Mouse (Mus musculus) kidney, adult 18-20 months (tissue): ENCODE measurements around the gene Fpgs.
A peak's percentile ranks its signal among the peaks of the same experiment; 100 is the strongest.

ENCODE experiments used
- DNase-seq: peaks from one replicate; pipeline ENCODE4 v3.0.0; 2021

Gene Fpgs

DNA sequence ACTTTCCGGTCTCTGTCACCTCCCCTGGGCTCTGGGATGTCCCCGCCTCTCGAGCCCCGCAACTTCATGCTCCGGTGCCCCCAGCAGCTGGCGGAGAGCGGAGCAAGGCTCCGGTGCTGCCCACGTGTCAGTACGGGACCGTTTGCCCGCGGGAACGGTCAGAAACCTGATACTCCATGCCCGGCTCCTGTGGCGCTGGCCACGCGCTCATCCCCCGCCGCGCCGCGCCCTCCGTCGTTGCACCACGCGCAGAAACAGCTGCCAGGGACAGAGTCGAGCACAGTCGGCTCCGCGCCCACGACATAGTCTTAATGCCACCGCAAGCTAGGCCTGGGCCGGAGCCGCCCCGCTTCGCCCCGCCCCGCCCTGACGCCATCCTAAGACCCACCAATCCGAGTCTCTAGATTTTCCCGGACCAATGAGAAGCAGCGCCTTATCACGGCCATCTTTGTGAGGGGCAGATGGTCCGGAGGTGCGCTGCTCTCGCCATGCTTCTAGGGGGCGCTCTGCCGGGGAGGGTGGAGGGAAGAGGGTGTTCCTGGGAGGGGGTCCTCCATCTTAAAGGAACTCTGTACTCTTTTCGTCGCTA is 10.0 kb downstream of the Fpgs start:
- peak; percentile 91 for DNase-seq

DNA sequence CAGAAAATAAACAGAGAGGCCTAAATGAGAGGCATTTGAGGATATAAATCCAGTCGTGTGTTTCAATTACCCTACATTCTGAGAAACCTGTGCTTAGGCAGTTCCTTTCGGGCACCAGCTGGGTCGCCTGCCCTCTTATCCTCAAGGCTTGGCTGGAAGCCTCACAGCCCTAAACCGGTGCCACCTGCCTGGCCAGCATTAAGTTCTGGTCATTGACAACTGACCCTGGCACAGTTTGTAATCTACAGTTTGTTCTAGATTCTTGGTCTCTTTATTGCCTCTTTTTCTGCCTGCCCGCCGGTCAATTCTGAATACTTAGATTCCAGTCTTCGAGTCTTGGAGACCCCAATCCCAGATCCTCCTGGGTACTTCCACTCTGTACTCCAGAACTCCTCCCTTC is 10.7 kb downstream of the Fpgs start:
- peak; percentile 64 for DNase-seq

DNA sequence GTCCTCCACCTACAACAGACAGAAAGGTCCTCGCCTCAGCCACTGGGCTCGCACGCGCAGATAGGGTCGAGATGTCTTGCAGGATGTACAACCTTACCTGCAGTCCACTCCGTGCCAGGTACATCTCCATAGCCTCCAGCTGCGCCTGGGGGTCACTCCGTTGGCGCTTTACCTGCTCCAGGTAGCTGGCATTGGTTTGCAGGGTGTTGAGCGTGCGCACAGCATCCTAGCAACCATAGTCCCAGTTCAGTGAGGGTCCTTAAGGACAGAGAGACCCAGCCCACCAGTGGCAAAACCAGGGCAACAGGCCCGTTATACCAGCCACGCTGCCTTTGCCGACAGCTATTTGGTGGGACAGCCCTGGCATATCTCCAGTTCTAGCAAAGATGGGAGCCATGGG is 11.4 kb downstream of the Fpgs start:
- DNase-seq, result no peak

DNA sequence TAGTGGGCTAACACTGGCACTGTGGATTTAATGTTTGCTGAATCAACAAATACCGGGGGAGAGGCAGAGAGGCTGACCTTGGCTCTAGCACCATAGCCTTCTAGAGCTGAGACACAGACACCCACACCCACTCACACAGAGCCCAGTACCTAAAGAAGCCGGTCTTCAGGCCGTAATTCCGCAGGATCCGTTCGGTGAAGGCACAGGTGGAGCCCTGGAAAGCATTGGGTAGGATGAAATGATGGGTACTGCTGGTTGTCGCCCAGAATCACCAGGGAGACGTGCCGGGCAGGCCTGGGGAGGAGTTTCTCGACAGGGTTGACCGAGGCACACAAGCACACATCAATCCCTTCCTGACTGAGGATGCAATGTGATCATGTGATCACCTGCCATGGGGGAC is 12.9 kb downstream of the Fpgs start:
- DNase-seq, result no peak

GRCm38 (mm10) chr2:32689420-32689819 is 14.5 kb downstream of the Fpgs start:
- DNase-seq, result peak; percentile 91

DNA sequence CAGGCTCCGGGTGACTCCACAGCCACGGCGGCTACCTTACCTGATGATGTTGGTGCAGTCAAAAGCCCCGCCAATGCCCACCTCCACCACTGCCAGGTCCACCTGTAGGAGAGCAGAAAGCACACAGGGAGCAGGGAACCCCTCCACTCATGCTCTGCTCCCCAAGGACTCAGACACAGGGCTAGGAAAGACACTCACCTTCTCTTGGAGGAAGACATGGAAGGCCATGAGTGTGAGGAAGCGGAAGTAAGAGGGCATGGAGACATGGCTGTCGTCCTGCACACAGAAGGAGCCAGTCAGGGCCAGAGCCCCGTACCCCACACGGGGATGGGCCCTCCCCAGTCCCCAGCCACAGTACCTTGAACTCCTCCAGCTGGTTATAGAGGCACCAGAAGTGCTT is 16.4 kb downstream of the Fpgs start:
- DNase-seq, result no peak

DNA sequence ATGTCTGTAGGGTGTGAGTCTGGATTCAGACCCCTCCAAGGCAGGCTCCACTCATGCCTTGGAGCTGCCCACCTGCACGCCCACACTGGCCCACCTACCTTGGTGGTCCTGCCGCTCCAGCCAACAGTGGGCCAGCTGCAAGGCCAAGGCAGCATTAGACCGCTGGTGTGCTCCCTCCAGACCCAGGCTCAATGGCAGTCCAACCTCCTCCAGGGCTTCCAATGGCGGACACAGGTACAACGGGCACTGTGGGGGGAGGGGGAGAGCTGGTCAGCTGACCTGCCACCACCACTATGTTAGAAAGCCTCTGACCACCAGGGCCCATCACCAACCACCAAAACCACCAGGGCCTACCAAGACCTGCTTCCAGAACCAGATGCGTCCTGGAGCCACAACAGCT is 17.3 kb downstream of the Fpgs start:
- no peak for DNase-seq

DNA sequence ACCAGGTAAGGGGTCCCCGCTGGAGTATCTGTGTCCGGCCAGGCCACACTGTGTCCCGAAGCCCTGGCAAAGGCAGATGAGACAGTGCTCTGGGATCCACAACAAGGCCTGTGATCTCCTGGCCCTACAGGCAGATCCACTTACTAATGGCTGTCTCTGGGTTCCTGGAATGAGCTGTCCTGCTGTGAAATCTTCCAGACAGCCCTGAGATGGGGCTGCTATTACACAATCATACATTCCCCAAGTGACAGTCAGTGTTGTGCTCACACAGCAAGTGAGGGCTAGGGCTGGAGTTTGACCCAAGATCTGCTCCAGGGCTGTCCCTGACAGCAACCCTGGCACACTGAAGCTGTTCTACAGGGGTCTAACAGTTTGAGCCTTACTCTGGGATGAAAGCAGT is 18.1 kb downstream of the Fpgs start:
- no peak for DNase-seq

DNA sequence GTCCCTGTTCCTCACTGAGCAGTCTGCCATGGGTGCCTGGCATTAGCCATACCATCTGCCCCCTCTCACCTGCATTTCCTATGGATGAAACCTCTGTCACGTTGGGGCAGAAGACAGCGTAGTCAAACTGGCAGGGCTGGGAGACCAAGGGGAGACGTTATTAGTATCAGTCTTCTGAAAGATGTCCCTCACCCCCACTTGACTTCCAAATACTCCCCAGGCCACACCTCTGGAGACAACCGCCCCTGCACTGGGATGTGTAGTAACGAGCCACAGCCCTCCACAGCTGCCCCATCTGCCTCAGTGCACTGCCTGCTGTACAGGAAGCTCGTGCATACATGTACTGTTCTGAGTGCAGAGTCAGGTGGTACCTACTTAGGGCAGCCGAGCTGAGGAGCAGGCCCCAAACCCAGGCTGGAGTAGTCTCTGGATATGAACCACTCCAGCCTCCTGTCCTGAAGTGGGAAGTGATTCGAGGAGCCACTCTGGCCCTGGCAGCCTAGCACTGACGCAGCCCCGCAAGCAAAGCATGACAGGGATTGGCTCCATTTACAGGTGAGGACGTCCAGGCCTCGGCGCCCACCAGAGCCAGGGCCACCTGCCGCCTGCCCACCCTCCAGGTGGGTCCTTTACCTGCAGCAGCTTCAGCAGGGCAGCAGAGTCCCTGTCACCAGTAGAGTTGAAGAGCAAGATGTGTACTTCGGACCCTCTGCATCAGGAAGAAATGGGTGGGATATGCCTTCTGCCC is 19.1 kb downstream of the Fpgs start:
- DNase-seq, result no peak

DNA sequence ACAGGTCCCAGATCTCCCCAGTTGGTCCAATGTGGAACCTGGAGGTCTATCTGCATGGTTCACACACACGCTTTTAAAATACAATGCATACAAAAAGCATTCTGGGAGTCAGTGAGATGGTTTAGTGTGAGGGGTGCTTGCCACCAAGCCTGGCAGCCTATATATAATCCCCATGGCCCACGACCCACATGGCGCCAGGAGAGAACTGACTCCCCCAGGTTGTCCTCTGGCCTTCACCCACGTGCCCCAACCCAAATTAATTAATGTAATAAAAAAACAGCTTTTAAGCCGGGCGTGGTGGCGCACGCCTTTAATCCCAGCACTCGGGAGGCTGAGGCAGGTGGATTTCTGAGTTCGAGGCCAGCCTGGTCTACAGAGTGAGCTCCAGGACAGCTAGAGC is 20.2 kb downstream of the Fpgs start:
- DNase-seq, result no peak

DNA sequence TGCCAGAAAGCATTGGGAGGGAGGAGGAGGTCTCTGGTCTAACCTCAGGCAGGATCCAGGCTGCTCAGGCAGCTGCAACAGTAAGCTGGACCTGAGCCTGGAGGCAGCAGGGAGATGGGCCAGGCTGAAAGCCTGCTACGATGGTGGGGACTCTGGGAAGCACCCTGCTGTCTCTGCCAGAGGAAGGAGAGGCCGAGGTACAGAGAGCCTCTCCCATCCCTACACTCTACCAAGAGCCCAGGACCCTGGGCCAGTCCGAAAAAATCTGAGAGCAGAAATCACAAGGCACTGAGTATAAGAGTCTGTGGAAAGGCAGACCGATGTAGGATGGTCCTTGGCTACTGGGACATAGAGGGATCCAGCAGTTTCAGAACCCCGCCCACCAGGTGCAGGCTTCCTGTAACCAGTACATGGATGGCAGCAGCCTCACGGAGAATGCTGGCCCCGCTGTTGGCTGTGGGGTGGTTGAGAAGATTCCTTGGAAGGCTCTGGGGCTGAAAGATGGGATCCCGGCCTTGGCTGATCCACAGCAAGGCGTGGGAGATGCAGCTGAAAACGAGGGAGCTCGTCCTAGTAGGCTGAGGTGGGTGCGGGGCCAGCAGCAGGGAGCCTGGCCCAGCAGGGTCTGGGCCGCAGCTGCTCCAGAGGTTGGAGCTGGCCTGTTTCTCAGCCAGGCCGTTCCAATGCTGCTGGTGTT is 21.1 kb downstream of the Fpgs start:
- DNase-seq, result no peak

DNA sequence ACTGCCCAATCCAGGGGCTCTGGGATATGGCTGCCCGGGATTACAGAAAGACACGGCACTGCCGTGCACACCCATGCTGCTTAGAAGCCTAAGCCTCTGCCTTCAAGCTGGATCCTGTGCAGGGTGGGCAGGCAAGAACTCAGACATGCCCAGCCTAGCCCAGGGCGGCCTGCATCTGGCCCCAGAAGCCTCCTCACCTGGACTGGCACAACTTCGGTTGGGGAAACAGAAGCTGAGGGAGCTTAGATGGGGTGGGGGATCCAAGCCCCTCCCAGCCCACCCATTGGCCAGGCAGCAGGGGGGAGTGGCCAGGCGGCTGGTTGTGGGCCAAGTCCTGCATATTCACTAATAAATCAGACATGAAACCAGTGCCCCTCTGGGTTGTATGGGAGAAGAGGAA is 22.2 kb downstream of the Fpgs start:
- DNase-seq, result no peak

DNA sequence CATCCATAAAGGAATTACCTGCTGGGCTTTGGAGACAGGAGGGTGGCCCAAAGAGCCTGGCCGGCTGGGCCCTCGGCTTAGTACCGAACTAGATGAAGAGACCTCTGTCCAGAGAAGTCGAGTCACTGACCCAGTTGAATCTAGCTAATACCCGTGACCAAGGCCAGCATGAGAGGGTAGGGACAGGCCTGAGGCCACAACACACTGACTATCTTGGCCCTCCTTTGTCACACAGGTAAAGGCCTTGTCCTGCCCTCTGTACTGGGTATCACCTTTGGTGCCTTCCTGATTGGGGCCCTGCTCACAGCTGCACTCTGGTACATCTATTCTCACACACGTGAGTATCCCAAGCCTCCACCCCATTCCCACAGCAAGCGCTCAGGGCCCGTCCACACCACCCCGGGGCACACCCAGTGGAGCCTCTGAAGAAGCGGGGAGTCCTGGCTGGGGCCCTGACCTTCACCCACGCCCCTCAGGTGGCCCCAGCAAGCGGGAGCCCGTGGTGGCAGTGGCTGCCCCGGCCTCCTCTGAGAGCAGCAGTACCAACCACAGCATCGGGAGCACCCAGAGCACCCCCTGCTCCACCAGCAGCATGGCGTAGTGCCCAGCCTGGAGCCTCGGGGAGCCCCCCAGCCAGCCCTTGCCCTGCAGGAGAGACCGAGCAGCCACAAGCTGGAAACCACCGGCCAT is 22.8 kb downstream of the Fpgs start:
- no peak for DNase-seq

DNA sequence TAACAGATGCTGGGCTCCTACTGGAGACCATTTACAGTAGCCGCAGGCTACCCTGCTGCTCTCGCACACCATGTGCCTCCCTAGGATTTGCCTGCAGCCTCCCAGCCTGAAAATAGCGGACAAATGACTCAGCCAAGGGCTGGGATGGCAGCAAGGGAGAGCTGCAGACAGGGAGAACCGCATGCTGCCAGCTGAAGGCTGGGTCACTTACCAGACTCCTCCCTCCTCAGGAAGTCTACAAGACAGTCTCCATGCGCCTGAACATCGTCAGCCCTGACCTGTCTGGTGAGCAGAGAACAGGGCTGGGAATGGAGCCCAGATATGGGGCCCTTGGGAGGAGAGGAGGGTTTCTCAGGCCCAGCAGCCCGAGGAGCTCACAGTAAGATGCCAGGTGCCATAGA is 23.9 kb downstream of the Fpgs start:
- DNase-seq, result no peak

DNA sequence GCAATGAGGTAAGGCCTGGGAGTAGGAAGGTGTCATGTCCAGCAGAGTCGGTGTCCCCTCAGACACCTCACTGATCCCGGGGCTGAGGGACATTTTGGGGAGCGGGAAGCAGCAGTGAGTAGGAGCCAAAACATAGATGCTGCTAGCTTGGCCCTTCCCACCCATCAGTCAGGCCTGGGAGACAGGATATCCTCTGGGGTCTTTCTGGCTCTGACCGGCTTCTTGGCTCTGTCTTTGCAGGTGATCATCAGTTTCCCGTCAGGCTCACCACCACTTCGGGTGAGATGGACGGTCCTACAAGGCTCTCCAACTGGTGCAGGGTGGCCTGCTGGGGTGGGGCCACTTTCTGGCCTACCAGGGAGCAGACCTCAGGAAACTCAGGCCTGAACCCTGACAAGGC is 26.3 kb downstream of the Fpgs start:
- DNase-seq, result no peak

- no peak for DNase-seq
Observed at GRCm38 (mm10) chr2:32676821-32677220, 27.1 kb downstream of the Fpgs start.

- DNase-seq, result no peak
Observed at GRCm38 (mm10) chr2:32673176-32673917, 30.6 kb downstream of the Fpgs start.

GRCm38 (mm10) chr2:32671907-32672595 is 31.9 kb downstream of the Fpgs start:
- no peak for DNase-seq

DNA sequence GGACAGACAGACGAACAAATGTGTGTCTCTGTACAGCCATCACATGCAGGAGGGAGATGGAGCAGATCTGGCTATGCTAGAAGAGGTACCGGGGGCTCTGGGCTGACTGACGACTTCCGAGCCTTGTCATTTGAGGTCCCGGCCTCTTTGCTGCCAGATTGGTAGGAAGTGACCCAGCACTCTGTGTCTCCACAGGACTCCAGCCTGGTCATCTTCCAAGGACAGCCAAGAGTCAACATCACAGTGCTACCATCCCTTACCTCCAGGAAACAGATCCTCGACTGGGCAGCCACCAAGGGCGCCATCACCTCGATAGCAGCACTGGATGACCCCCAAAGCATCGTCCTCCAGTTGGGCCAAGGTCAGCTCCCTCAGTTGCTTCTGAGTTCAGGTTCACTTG is 32.8 kb downstream of the Fpgs start:
- no peak for DNase-seq

DNA sequence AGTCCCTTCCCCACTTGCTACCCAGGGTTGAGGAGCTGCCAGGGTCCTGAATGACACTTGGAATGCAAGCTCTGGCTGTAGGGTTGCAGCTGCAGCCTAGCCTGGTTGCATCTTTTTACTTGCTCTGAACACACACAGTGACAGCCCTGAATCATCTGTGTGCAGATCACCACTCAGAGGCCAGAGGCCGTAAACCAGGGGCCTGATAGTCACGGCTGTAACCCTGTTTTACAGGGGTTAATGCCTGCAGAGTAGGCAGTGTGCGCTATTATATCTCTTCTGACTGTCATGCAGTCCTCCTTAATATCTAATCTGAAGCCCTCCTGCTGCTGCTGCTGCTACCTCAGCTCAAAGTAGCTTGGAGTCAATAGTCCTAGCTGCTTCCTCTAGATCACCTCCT is 34.1 kb downstream of the Fpgs start:
- no peak for DNase-seq

- DNase-seq, result no peak
Observed at GRCm38 (mm10) chr2:32668176-32668575, 35.8 kb downstream of the Fpgs start.

GRCm38 (mm10) chr2:32667775-32668174 is 36.2 kb downstream of the Fpgs start:
- DNase-seq, result no peak
